Mouse (Mus musculus) ES-Bruce4 (cell line): ENCODE measurements at regions not wholly inside any gene's neighbourhood (a gene's known extent, or its start where the extent isn't known, plus 50 kb on each side); places are given as distances from the start of the nearest gene placed in this dataset.

Source experiments
- H3K27ac ChIP-seq: 2 replicates; pipeline ENCODE4 v1.5.1; 2012; ENCODE audit warnings: low read length, inconsistent platforms; ENCODE audit not compliant: insufficient read depth
- H3K27me3 ChIP-seq: 2 replicates; pipeline ENCODE4 v1.6.1; 2012; ENCODE audit warnings: mild to moderate bottlenecking, low read length, inconsistent platforms; ENCODE audit not compliant: control insufficient read depth, poor library complexity, insufficient read depth, severe bottlenecking
- H3K36me3 ChIP-seq: 2 replicates; pipeline ENCODE4 v1.6.1; 2012; ENCODE audit warnings: inconsistent platforms, mild to moderate bottlenecking, low read length, moderate library complexity; ENCODE audit not compliant: control insufficient read depth, poor library complexity, insufficient read depth, severe bottlenecking
- H3K4me1 ChIP-seq: one replicate; pipeline ENCODE4 v1.8.1; 2011; ENCODE audit warnings: low read length; ENCODE audit not compliant: control insufficient read depth, insufficient read depth
- H3K4me3 ChIP-seq: 2 replicates; pipeline ENCODE4 v1.5.1; 2011; ENCODE audit warnings: low read depth, mild to moderate bottlenecking, low read length
- H3K9ac ChIP-seq: 2 replicates; pipeline ENCODE4 v1.6.1; 2012; ENCODE audit warnings: low read depth, mild to moderate bottlenecking, inconsistent platforms; ENCODE audit not compliant: poor library complexity, severe bottlenecking
- H3K9me3 ChIP-seq: replicated peaks from 2 replicates; pipeline ENCODE4 v1.6.1; 2012; ENCODE audit warnings: mild to moderate bottlenecking, low read length, inconsistent platforms; ENCODE audit not compliant: control insufficient read depth, poor library complexity, insufficient read depth, severe bottlenecking
- CTCF ChIP-seq: IDR thresholded peaks from one replicate; pipeline ENCODE4 v1.8.1; 2011; ENCODE audit warnings: low read depth, low read length
- EP300 ChIP-seq: IDR thresholded peaks from 2 replicates; pipeline ENCODE4 v1.6.1; 2011; ENCODE audit warnings: low read depth, low read length; ENCODE audit not compliant: insufficient read depth
- POLR2A ChIP-seq: IDR thresholded peaks from one replicate; pipeline ENCODE4 v1.8.1; 2011; ENCODE audit warnings: low read length; ENCODE audit not compliant: insufficient read depth

DNA sequence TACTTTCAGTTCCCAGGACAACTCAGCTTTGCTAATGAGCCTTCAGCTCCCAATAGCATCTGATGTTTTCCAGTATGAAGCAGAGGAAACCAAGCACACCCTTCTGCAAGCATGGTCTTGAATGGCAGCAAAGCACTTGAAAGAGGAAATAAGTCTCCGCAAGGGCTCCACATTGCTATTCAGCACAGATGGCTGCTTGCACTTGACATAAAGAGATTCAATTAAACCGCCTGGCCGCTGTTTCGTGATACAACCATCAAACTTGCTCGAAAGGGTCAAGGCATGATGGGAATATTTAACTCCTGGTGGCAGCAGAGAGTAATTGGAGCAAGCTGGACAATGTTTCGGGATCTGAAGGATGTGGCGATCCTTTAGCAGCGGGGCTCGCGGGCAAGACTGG, 54.3 kb upstream of the Mmp2 start:
- peaks cover 1% of the 10 kb centered on the region for H3K4me1 ChIP-seq
- H3K9ac ChIP-seq, result no peak overlapping the region
- H3K27ac ChIP-seq, result no peak overlapping the region
- no peaks in the 10 kb centered on the region; the same call in 1 of the 2 replicates for H3K27me3 ChIP-seq
- no peaks in the 10 kb centered on the region for H3K9me3 ChIP-seq
- H3K36me3 ChIP-seq, result no peaks in the 10 kb centered on the region
- no peak overlapping the region for H3K4me3 ChIP-seq
- no peak for TF ChIP-seq CTCF

- Histone ChIP-seq H3K9ac (no peak overlapping the region), H3K36me3 (no peaks in the 10 kb centered on the region), H3K27me3 (no peaks in the 10 kb centered on the region; the same call in 1 of the 2 replicates), H3K27ac (no peak overlapping the region), H3K9me3 (no peaks in the 10 kb centered on the region), H3K4me1 (peaks cover 1% of the 10 kb centered on the region), H3K4me3 (no peak overlapping the region)
- TF ChIP-seq EP300, result 0 out of 2 replicates have a peak, but pooled peaks have one; percentile 13
- no peak for TF ChIP-seq POLR2A
- TF ChIP-seq CTCF, result no peak
These were observed 51.9 kb upstream of the Mmp2 start for GRCm38 (mm10) chr8:92775186-92775585.

DNA sequence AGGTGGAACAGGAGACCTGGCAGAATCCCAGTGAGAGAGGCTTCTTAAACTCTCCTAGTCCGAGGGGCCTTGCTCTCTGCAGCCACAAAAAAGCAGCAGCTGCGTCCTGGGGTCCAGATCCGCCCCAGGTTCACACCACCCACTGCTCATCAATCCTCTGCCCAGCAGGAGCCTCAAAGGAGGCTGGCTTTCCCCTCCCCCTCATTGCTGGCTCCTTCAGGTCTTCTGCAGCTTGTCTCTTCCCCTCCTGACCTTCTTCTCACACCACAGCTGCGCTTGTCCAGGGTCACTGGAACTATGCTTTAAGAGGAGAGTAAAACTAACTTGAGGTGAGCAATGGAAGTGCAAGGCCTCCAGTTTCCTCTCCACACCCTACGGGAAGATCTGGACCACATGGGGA, 50.0 kb upstream of the Mmp2 start:
- TF ChIP-seq EP300, result peak; percentile 69; the same call in 1 of the 2 replicates
- TF ChIP-seq CTCF, result no peak
- H3K36me3 ChIP-seq, result no peaks in the 10 kb centered on the region
- H3K4me1 ChIP-seq, result no peaks in the 10 kb centered on the region
- no peaks in the 10 kb centered on the region; the same call in 1 of the 2 replicates for H3K27me3 ChIP-seq
- no peak overlapping the region for H3K27ac ChIP-seq
- no peaks in the 10 kb centered on the region for H3K9me3 ChIP-seq
- no peak overlapping the region for H3K4me3 ChIP-seq
- H3K9ac ChIP-seq, result no peak overlapping the region
